Mouse (Mus musculus) CH12.LX (cell line): ENCODE measurements at regions not wholly inside any gene's neighbourhood (a gene's known extent, or its start where the extent isn't known, plus 50 kb on each side); places are given as distances from the start of the nearest gene placed in this dataset.

Experiments used
- GABPA ChIP-seq: IDR thresholded peaks from 2 replicates; pipeline ENCODE4 v1.6.1; 2012; ENCODE audit warnings: low read depth, low read length, improper control_type of control experiment, inconsistent platforms; ENCODE audit not compliant: insufficient replicate concordance
- MXI1 ChIP-seq: IDR thresholded peaks from 2 replicates; pipeline ENCODE4 v1.6.1; 2011; ENCODE audit warnings: mild to moderate bottlenecking, low read depth, low read length, improper control_type of control experiment
- POLR2AphosphoS2 ChIP-seq: IDR thresholded peaks from 2 replicates; pipeline ENCODE4 v1.6.1; 2011; ENCODE audit warnings: low read depth, low read length, improper control_type of control experiment
- SMC3 ChIP-seq: IDR thresholded peaks from 2 replicates; pipeline ENCODE4 v1.6.1; 2011; ENCODE audit warnings: low read depth, low read length, improper control_type of control experiment

GRCm38 (mm10) chr9:14141321-14141720 lies 133.5 kb upstream of the Sesn3 start:
- no peak for TF ChIP-seq SMC3
- no peak for TF ChIP-seq POLR2AphosphoS2
- no peak for TF ChIP-seq MXI1
- TF ChIP-seq GABPA: no peak
